Mouse (Mus musculus) liver, embryonic 11.5 days (tissue): ENCODE data around the gene Ap4b1. TPM values are rescaled to one million over a fixed set of nuclear protein-coding genes. Genes with fewer than 3 reads are reported as not detected.
A peak's percentile ranks its signal among the peaks of the same experiment; 100 is the strongest.

Source experiments
- ATAC-seq: fragments of 200-750 bp; cut with Nextera tagmentation; replicated peaks from 2 replicates; pipeline ENCODE4 v1.8.0; 2017; ENCODE audit warnings: moderate number of reproducible peaks, mild to moderate bottlenecking, moderate TSS enrichment, moderate library complexity; ENCODE audit not compliant: low FRiP score
- DNase-seq: peaks from one replicate; pipeline ENCODE4 v3.0.0-alpha.2; 2017; ENCODE audit warnings: low spot score
- H3K27ac ChIP-seq: fragments of 300-500 bp; sonication (generic); 2 replicates; pipeline ENCODE4 v1.5.1; 2014; ENCODE audit warnings: mild to moderate bottlenecking, low read depth, low read length, control low read depth
- H3K27me3 ChIP-seq: fragments of 300-500 bp; sonication (generic); replicated peaks from 2 replicates; pipeline ENCODE4 v1.6.1; 2014; ENCODE audit warnings: low read length, mixed read lengths; ENCODE audit not compliant: control insufficient read depth, insufficient read depth
- H3K36me3 ChIP-seq: fragments of 300-500 bp; sonication (generic); 2 replicates; pipeline ENCODE4 v1.6.1; 2014; ENCODE audit warnings: mild to moderate bottlenecking, low read length, moderate library complexity, mixed read lengths; ENCODE audit not compliant: control insufficient read depth, insufficient read depth
- H3K4me1 ChIP-seq: fragments of 300-500 bp; sonication (generic); replicated peaks from 2 replicates; pipeline ENCODE4 v1.6.1; 2014; ENCODE audit warnings: low read length, mixed read lengths; ENCODE audit not compliant: control insufficient read depth, insufficient read depth
- H3K4me2 ChIP-seq: fragments of 300-500 bp; sonication (generic); 2 replicates; pipeline ENCODE4 v1.6.1; 2014; ENCODE audit warnings: mild to moderate bottlenecking, control low read depth, moderate library complexity
- H3K4me3 ChIP-seq: fragments of 300-500 bp; sonication (generic); 2 replicates; pipeline ENCODE4 v1.5.1; 2014; ENCODE audit warnings: low read depth, low read length, control low read depth
- H3K9ac ChIP-seq: fragments of 300-500 bp; sonication (generic); 2 replicates; pipeline ENCODE4 v1.6.1; 2014; ENCODE audit warnings: low read depth, low read length, control low read depth
- H3K9me3 ChIP-seq: fragments of 300-500 bp; sonication (generic); 2 replicates; pipeline ENCODE4 v1.6.1; 2016; ENCODE audit warnings: low read length, inconsistent platforms, mixed read lengths; ENCODE audit not compliant: control insufficient read depth
- WGBS: fragments of 180-500 bp; shearing (Covaris S2); extraction: QIAGEN DNeasy Blood & Tissue Kit; methylation state at CpG from one replicate; pipeline ENCODE4 v1.1.7; 2014; 5-methylcytosine and 5-hydroxymethylcytosine counted together
- polyA plus RNA-seq: library from polyadenylated mRNA; unstranded; fragments of >200 nt; fragmentation: Nextera tagmentation; extraction: Ambion mirVana; gene quantifications from 2 replicates; pipeline ENCODE4 v1.2.1, GENCODE M21; 2014

The Ap4b1 gene
- polyA plus RNA-seq = 20.8 and 23.9 TPM in 2 replicates

GRCm38 (mm10) chr3:103808891-103809798 lies at the start of gene Ap4b1, which contains the start of the genes Dclre1b and Gm43064:
Gene Ap4b1 (plus strand): TSS chr3:103809520.
Gene Dclre1b (minus strand): TSS chr3:103809444.
Gene Gm43064 (plus strand): TSS chr3:103809573.
- Histone ChIP-seq H3K4me3 (peak within 1 kb of the TSS; percentile 80), H3K36me3 (peaks cover 9% of the 10 kb centered on the region; the same call in 1 of the 2 replicates), H3K27me3 (no peaks in the 10 kb centered on the region), H3K4me2 (peak within 1 kb of the TSS; percentile 63), H3K9me3 (no peaks in the 10 kb centered on the region), H3K27ac (peak within 1 kb of the TSS; percentile 87), H3K9ac (peak within 1 kb of the TSS; percentile 85), H3K4me1 (peaks cover 18% of the 10 kb centered on the region)
- ATAC-seq = peak; percentile 89
- under 1% methylated on average over 64 of the region's 70 CpGs for WGBS
- DNase-seq = peak; percentile 93

- Histone ChIP-seq H3K4me3 (no peak overlapping the region), H3K9me3 (no peaks in the 10 kb centered on the region), H3K4me1 (no peaks in the 10 kb centered on the region), H3K36me3 (peaks cover 23% of the 10 kb centered on the region), H3K27me3 (no peaks in the 10 kb centered on the region), H3K9ac (no peak overlapping the region), H3K4me2 (no peak overlapping the region), H3K27ac (no peak overlapping the region)
- 82% methylated on average over 3 of the region's 3 CpGs for WGBS
- DNase-seq = no peak
- ATAC-seq = no peak
Measured at GRCm38 (mm10) chr3:103766789-103767188, 42.5 kb upstream of the Ap4b1 start.

- DNase-seq (no peak), ATAC-seq (no peak)
- Histone ChIP-seq H3K4me1 (no peaks in the 10 kb centered on the region), H3K27me3 (no peaks in the 10 kb centered on the region), H3K36me3 (peaks cover 12% of the 10 kb centered on the region), H3K9ac (no peak overlapping the region), H3K9me3 (no peaks in the 10 kb centered on the region), H3K4me2 (no peak overlapping the region), H3K27ac (no peak overlapping the region), H3K4me3 (no peak overlapping the region)
- 84% methylated on average over 9 of the region's 9 CpGs for WGBS
Measured at GRCm38 (mm10) chr3:103771531-103772130, 37.7 kb upstream of the Ap4b1 start.

- H3K27me3 ChIP-seq = no peaks in the 10 kb centered on the region
- H3K9me3 ChIP-seq = no peaks in the 10 kb centered on the region
- DNase-seq (no peak), ATAC-seq (no peak)
- peaks cover 21% of the 10 kb centered on the region for H3K36me3 ChIP-seq
- H3K4me1 ChIP-seq = no peaks in the 10 kb centered on the region
- H3K4me2 ChIP-seq = no peak overlapping the region
- H3K4me3 ChIP-seq = no peak overlapping the region
- H3K9ac ChIP-seq = no peak overlapping the region
- 80% methylated on average over 4 of the region's 4 CpGs for WGBS
- no peak overlapping the region for H3K27ac ChIP-seq
Measured at GRCm38 (mm10) chr3:103772846-103773245, 36.5 kb upstream of the Ap4b1 start.

- whole genome bisulfite sequencing = 85% methylated on average over 3 of the region's 3 CpGs
- Histone ChIP-seq H3K9me3 (no peaks in the 10 kb centered on the region), H3K27me3 (no peaks in the 10 kb centered on the region), H3K4me2 (no peak overlapping the region), H3K4me1 (no peaks in the 10 kb centered on the region), H3K27ac (no peak overlapping the region), H3K9ac (no peak overlapping the region), H3K4me3 (no peak overlapping the region), H3K36me3 (peaks cover 22% of the 10 kb centered on the region)
- DNase-seq (no peak), ATAC-seq (no peak)
Measured at GRCm38 (mm10) chr3:103773508-103773907, 35.8 kb upstream of the Ap4b1 start.

GRCm38 (mm10) chr3:103774009-103774408 lies 35.3 kb upstream of the Ap4b1 start:
- DNase-seq = no peak
- H3K27me3 ChIP-seq = no peaks in the 10 kb centered on the region
- ATAC-seq = no peak
- no peaks in the 10 kb centered on the region for H3K9me3 ChIP-seq
- no peak overlapping the region for H3K4me2 ChIP-seq
- peaks cover 20% of the 10 kb centered on the region for H3K36me3 ChIP-seq
- H3K4me1 ChIP-seq = no peaks in the 10 kb centered on the region
- 88% methylated on average over 15 of the region's 15 CpGs for WGBS
- no peak overlapping the region for H3K27ac ChIP-seq
- H3K4me3 ChIP-seq = no peak overlapping the region
- no peak overlapping the region for H3K9ac ChIP-seq

- H3K36me3 ChIP-seq = peaks cover 13% of the 10 kb centered on the region
Measured at GRCm38 (mm10) chr3:103777940-103778339, 31.4 kb upstream of the Ap4b1 start.

GRCm38 (mm10) chr3:103778660-103779059 lies 30.7 kb upstream of the Ap4b1 start:
- H3K4me3 ChIP-seq = no peak overlapping the region
- no peak for ATAC-seq
- H3K36me3 ChIP-seq = peaks cover 13% of the 10 kb centered on the region
- DNase-seq = no peak
- H3K27me3 ChIP-seq = no peaks in the 10 kb centered on the region
- 71% methylated on average over 6 of the region's 6 CpGs for WGBS
- no peak overlapping the region for H3K4me2 ChIP-seq
- no peak overlapping the region for H3K27ac ChIP-seq
- H3K9ac ChIP-seq = no peak overlapping the region
- no peaks in the 10 kb centered on the region for H3K9me3 ChIP-seq
- H3K4me1 ChIP-seq = peaks cover 11% of the 10 kb centered on the region

More at GRCm38 (mm10) chr3:103777940-103778339, 31.4 kb upstream of the Ap4b1 start:
- H3K9me3 ChIP-seq = no peaks in the 10 kb centered on the region
- H3K4me2 ChIP-seq = no peak overlapping the region
- no peak overlapping the region for H3K4me3 ChIP-seq
- H3K27ac ChIP-seq = no peak overlapping the region
- H3K27me3 ChIP-seq = no peaks in the 10 kb centered on the region
- no peak overlapping the region for H3K9ac ChIP-seq
- 86% methylated on average over 11 of the region's 11 CpGs for WGBS
- DNase-seq = no peak
- no peak for ATAC-seq
- H3K4me1 ChIP-seq = peaks cover 6% of the 10 kb centered on the region
